Mouse (Mus musculus): ENCODE data around the gene Cysltr2. TPM values are rescaled to one million over a fixed set of nuclear protein-coding genes. Genes with fewer than 3 reads are reported as not detected.

Gene Cysltr2
- polyA plus RNA-seq, 1 experiment from 2014 or later, result 0.25 TPM

GRCm38 (mm10) chr14:73013723-73014544 lies 35.0 kb downstream of the Cysltr2 start:
- H3K36me3 ChIP-seq (ENCODE audit: control insufficient read depth, insufficient read depth, low read length), result no peaks in the 10 kb centered on the region
- H3K27ac ChIP-seq (ENCODE audit: low read depth, low read length), result no peak overlapping the region
- H3K27me3 ChIP-seq (ENCODE audit: control insufficient read depth, insufficient read depth, low read length), result no peaks in the 10 kb centered on the region
- H3K9me3 ChIP-seq (ENCODE audit: control insufficient read depth, low read length), result no peaks in the 10 kb centered on the region
- no peak for ATAC-seq (ENCODE audit: low read depth)
- no peaks in the 10 kb centered on the region for H3K4me1 ChIP-seq (ENCODE audit: control insufficient read depth, insufficient read depth, low read length)
- no peak overlapping the region for H3K9ac ChIP-seq (replicated peaks; ENCODE audit: low read depth, low read length)
- WGBS, result 64% methylated on average over 9 of the region's 9 CpGs
- no peak overlapping the region for H3K4me3 ChIP-seq (ENCODE audit: low read depth, low read length)
- H3K4me2 ChIP-seq (ENCODE audit: low read depth, low read length), result no peak overlapping the region

DNA sequence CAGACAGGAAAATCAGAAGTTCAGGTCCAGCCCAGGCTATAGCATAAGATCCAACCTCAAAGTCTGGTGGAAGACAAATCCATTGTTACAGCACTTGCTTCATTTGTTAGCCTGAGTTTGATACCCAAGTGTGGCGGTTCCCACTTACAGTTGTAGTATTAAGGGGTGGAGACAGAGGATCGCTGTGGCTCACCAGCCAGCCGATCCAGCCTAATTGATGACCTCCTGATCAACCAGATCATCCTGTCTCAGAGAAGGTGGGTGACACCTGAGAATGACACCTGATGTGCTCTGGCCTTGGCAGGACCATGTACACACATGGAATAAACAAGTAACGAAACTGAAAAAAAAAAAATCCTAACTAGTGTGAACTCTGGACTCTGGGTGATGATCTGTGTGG lies 47.1 kb downstream of the Cysltr2 start:
- Histone ChIP-seq H3K4me1 (ENCODE audit: control insufficient read depth, insufficient read depth, low read length) (no peaks in the 10 kb centered on the region), H3K36me3 (ENCODE audit: control insufficient read depth, insufficient read depth, low read length) (no peaks in the 10 kb centered on the region), H3K27me3 (ENCODE audit: control insufficient read depth, insufficient read depth, low read length) (no peaks in the 10 kb centered on the region), H3K27ac (ENCODE audit: low read depth, low read length) (no peak overlapping the region), H3K9me3 (ENCODE audit: control insufficient read depth, low read length) (no peaks in the 10 kb centered on the region), H3K9ac (replicated peaks; ENCODE audit: low read depth, low read length) (no peak overlapping the region), H3K4me2 (ENCODE audit: low read depth, low read length) (no peak overlapping the region), H3K4me3 (ENCODE audit: low read depth, low read length) (no peak overlapping the region)
- ATAC-seq (ENCODE audit: low read depth), result no peak
- 89% methylated on average over 4 of the region's 4 CpGs for WGBS

GRCm38 (mm10) chr14:73000325-73000724 lies 48.6 kb downstream of the Cysltr2 start:
- no peak overlapping the region for H3K4me3 ChIP-seq (ENCODE audit: low read depth, low read length)
- H3K4me2 ChIP-seq (ENCODE audit: low read depth, low read length), result no peak overlapping the region
- 42% methylated on average over 10 of the region's 10 CpGs for WGBS
- H3K9ac ChIP-seq (replicated peaks; ENCODE audit: low read depth, low read length), result no peak overlapping the region
- H3K36me3 ChIP-seq (ENCODE audit: control insufficient read depth, insufficient read depth, low read length), result no peaks in the 10 kb centered on the region
- no peaks in the 10 kb centered on the region for H3K9me3 ChIP-seq (ENCODE audit: control insufficient read depth, low read length)
- no peak for ATAC-seq (ENCODE audit: low read depth)
- no peaks in the 10 kb centered on the region for H3K4me1 ChIP-seq (ENCODE audit: control insufficient read depth, insufficient read depth, low read length)
- no peak overlapping the region for H3K27ac ChIP-seq (ENCODE audit: low read depth, low read length)
- no peaks in the 10 kb centered on the region for H3K27me3 ChIP-seq (ENCODE audit: control insufficient read depth, insufficient read depth, low read length)

DNA sequence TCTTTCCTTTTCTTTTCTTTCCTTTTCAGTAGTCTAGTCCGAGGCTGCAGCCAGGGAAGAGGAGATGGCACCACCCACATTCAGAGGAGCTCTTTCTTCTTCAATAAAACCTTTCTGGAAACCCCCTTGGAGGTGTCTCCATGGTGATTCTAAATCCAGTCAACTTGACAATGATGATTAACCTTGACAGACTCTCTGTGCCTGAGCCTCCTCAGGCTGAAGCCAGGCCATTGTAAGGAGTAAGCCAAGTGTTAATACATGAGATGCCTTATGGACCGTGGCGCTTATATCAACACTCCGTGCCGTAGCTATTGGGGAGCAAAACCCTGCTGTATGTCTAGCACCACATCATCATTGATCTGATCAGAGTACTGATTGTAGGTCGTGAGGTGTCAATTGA lies 50.8 kb downstream of the Cysltr2 start:
- no peaks in the 10 kb centered on the region for H3K4me1 ChIP-seq (ENCODE audit: control insufficient read depth, insufficient read depth, low read length)
- H3K9me3 ChIP-seq (ENCODE audit: control insufficient read depth, low read length), result no peaks in the 10 kb centered on the region
- no peak overlapping the region for H3K4me3 ChIP-seq (ENCODE audit: low read depth, low read length)
- H3K27ac ChIP-seq (ENCODE audit: low read depth, low read length), result no peak overlapping the region
- no peak overlapping the region for H3K9ac ChIP-seq (replicated peaks; ENCODE audit: low read depth, low read length)
- H3K4me2 ChIP-seq (ENCODE audit: low read depth, low read length), result no peak overlapping the region
- no peaks in the 10 kb centered on the region for H3K27me3 ChIP-seq (ENCODE audit: control insufficient read depth, insufficient read depth, low read length)
- 40% methylated on average over 6 of the region's 6 CpGs for WGBS
- H3K36me3 ChIP-seq (ENCODE audit: control insufficient read depth, insufficient read depth, low read length), result no peaks in the 10 kb centered on the region
- no peak for ATAC-seq (ENCODE audit: low read depth)

- WGBS, result 88% methylated on average over 2 of the region's 2 CpGs
- Histone ChIP-seq H3K4me2 (ENCODE audit: low read depth, low read length) (no peak overlapping the region), H3K4me3 (ENCODE audit: low read depth, low read length) (no peak overlapping the region), H3K27me3 (ENCODE audit: control insufficient read depth, insufficient read depth, low read length) (no peaks in the 10 kb centered on the region), H3K9me3 (ENCODE audit: control insufficient read depth, low read length) (no peaks in the 10 kb centered on the region), H3K27ac (ENCODE audit: low read depth, low read length) (no peak overlapping the region), H3K4me1 (ENCODE audit: control insufficient read depth, insufficient read depth, low read length) (peaks cover 9% of the 10 kb centered on the region), H3K36me3 (ENCODE audit: control insufficient read depth, insufficient read depth, low read length) (no peaks in the 10 kb centered on the region), H3K9ac (replicated peaks; ENCODE audit: low read depth, low read length) (no peak overlapping the region)
- ATAC-seq (ENCODE audit: low read depth), result no peak
Measured at GRCm38 (mm10) chr14:72986044-72986443, 62.9 kb downstream of the Cysltr2 start.

DNA sequence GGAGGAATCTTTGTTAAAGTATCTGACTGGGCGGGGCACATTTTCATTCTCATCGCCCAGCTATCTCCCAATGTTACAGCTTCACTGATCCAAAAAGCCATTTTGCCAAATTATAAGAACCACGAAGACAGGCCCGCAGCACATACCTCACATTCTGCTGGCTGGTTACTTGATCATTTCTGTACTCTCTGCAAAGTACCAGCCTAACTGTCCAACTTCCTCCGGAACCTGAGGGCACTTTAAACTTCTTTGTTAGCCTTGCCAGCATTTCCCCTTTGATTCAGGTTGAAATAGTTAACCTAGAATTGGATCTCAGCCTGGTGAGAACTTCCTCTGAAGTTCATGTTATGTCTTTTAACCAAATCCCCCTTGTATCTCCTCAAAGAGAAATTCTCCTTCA lies 63.8 kb downstream of the Cysltr2 start:
- Histone ChIP-seq H3K9me3 (ENCODE audit: control insufficient read depth, low read length) (no peaks in the 10 kb centered on the region), H3K4me1 (ENCODE audit: control insufficient read depth, insufficient read depth, low read length) (peaks cover 9% of the 10 kb centered on the region), H3K4me3 (ENCODE audit: low read depth, low read length) (no peak overlapping the region), H3K27ac (ENCODE audit: low read depth, low read length) (no peak overlapping the region), H3K9ac (replicated peaks; ENCODE audit: low read depth, low read length) (no peak overlapping the region), H3K4me2 (ENCODE audit: low read depth, low read length) (no peak overlapping the region), H3K27me3 (ENCODE audit: control insufficient read depth, insufficient read depth, low read length) (no peaks in the 10 kb centered on the region), H3K36me3 (ENCODE audit: control insufficient read depth, insufficient read depth, low read length) (no peaks in the 10 kb centered on the region)
- ATAC-seq (ENCODE audit: low read depth), result no peak
- WGBS, result 93% methylated on average over 5 of the region's 5 CpGs

DNA sequence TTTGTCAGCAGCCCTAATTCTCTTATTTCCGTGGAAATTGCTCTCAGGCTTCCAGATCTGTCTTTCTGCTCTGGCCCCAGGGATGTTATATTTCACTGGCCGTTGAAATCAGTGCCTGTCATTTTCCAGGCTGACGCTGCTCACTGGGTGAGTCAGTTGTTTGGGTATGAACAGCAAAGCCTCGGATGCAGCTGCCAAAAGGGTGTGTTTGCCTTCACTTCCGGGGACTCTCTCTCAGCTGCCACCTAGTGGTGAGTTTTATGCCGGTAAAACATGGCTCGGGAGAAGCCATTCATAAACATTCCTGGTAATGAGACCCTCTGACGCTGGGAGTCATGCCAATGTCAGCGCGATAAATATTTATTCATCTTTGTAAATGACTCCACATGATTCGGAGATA lies 65.5 kb downstream of the Cysltr2 start:
- peak overlapping the region; percentile 35; the same call in 1 of the 2 replicates for H3K9ac ChIP-seq (replicated peaks; ENCODE audit: low read depth, low read length)
- no peaks in the 10 kb centered on the region for H3K36me3 ChIP-seq (ENCODE audit: control insufficient read depth, insufficient read depth, low read length)
- peak overlapping the region; percentile 27 for H3K4me3 ChIP-seq (ENCODE audit: low read depth, low read length)
- no peaks in the 10 kb centered on the region for H3K27me3 ChIP-seq (ENCODE audit: control insufficient read depth, insufficient read depth, low read length)
- peak overlapping the region; percentile 69 for H3K27ac ChIP-seq (ENCODE audit: low read depth, low read length)
- ATAC-seq (ENCODE audit: low read depth), result peak; percentile 96
- no peaks in the 10 kb centered on the region for H3K9me3 ChIP-seq (ENCODE audit: control insufficient read depth, low read length)
- peak overlapping the region; percentile 56 for H3K4me2 ChIP-seq (ENCODE audit: low read depth, low read length)
- 5% methylated on average over 11 of the region's 11 CpGs for WGBS
- peaks cover 9% of the 10 kb centered on the region for H3K4me1 ChIP-seq (ENCODE audit: control insufficient read depth, insufficient read depth, low read length)

- peak; percentile 75 for ATAC-seq (ENCODE audit: low read depth)
- Histone ChIP-seq H3K4me1 (ENCODE audit: control insufficient read depth, insufficient read depth, low read length) (peaks cover 9% of the 10 kb centered on the region), H3K36me3 (ENCODE audit: control insufficient read depth, insufficient read depth, low read length) (no peaks in the 10 kb centered on the region), H3K9me3 (ENCODE audit: control insufficient read depth, low read length) (no peaks in the 10 kb centered on the region), H3K4me2 (ENCODE audit: low read depth, low read length) (peak overlapping the region; percentile 56), H3K27ac (ENCODE audit: low read depth, low read length) (peak overlapping the region; percentile 69), H3K9ac (replicated peaks; ENCODE audit: low read depth, low read length) (peak overlapping the region; percentile 35; the same call in 1 of the 2 replicates), H3K4me3 (ENCODE audit: low read depth, low read length) (peak overlapping the region; percentile 27), H3K27me3 (ENCODE audit: control insufficient read depth, insufficient read depth, low read length) (no peaks in the 10 kb centered on the region)
- WGBS, result 24% methylated on average over 12 of the region's 12 CpGs
Measured at GRCm38 (mm10) chr14:72982981-72983436, 65.9 kb downstream of the Cysltr2 start.

GRCm38 (mm10) chr14:72980761-72981160 lies 68.2 kb downstream of the Cysltr2 start:
- Histone ChIP-seq H3K27ac (ENCODE audit: low read depth, low read length) (no peak overlapping the region), H3K4me3 (ENCODE audit: low read depth, low read length) (no peak overlapping the region), H3K4me1 (ENCODE audit: control insufficient read depth, insufficient read depth, low read length) (peaks cover 9% of the 10 kb centered on the region), H3K36me3 (ENCODE audit: control insufficient read depth, insufficient read depth, low read length) (no peaks in the 10 kb centered on the region), H3K27me3 (ENCODE audit: control insufficient read depth, insufficient read depth, low read length) (no peaks in the 10 kb centered on the region), H3K9me3 (ENCODE audit: control insufficient read depth, low read length) (no peaks in the 10 kb centered on the region), H3K4me2 (ENCODE audit: low read depth, low read length) (no peak overlapping the region), H3K9ac (replicated peaks; ENCODE audit: low read depth, low read length) (no peak overlapping the region)
- 67% methylated on average over 3 of the region's 3 CpGs for WGBS
- ATAC-seq (ENCODE audit: low read depth), result no peak

Data from neural tube, embryonic 14.5 days (tissue).